Mouse (Mus musculus) kidney, adult 2 months (tissue): ENCODE data around the gene Slc35g3. TPM values are rescaled to one million over a fixed set of nuclear protein-coding genes. Genes with fewer than 3 reads are reported as not detected.
A peak's percentile ranks its signal among the peaks of the same experiment; 100 is the strongest.

Source experiments
- DNase-seq: peaks from one replicate; pipeline ENCODE4 v3.0.0; 2021
- H3K27ac ChIP-seq: fragments of 200-500 bp; 2 replicates; pipeline ENCODE4 v1.5.1; 2012; ENCODE audit warnings: low read depth, low read length, control low read depth, inconsistent platforms; ENCODE audit not compliant: insufficient read depth
- H3K27me3 ChIP-seq: fragments of 200-500 bp; replicated peaks from 2 replicates; pipeline ENCODE4 v1.6.1; 2012; ENCODE audit warnings: mild to moderate bottlenecking, moderate library complexity, low read length, inconsistent platforms; ENCODE audit not compliant: control insufficient read depth, insufficient read depth
- H3K36me3 ChIP-seq: fragments of 200-500 bp; 2 replicates; pipeline ENCODE4 v1.6.1; 2012; ENCODE audit warnings: mild to moderate bottlenecking, moderate library complexity, low read length, inconsistent platforms; ENCODE audit not compliant: control insufficient read depth, insufficient read depth
- H3K4me1 ChIP-seq: fragments of 200-500 bp; 2 replicates; pipeline ENCODE4 v1.6.1; 2011; ENCODE audit warnings: low read length; ENCODE audit not compliant: control insufficient read depth, insufficient read depth
- H3K4me3 ChIP-seq: fragments of 200-500 bp; 2 replicates; pipeline ENCODE4 v1.5.1; 2011; ENCODE audit warnings: mild to moderate bottlenecking, low read depth, low read length, control low read depth; ENCODE audit not compliant: insufficient read depth
- CTCF ChIP-seq: fragments of 200-500 bp; conservative IDR thresholded peaks from 2 replicates; pipeline ENCODE4 v1.5.1; 2011; ENCODE audit warnings: low read depth, mild to moderate bottlenecking, control low read depth, low read length, moderate library complexity, mixed read lengths; ENCODE audit not compliant: insufficient read depth, insufficient read length
- POLR2A ChIP-seq: fragments of 200-500 bp; IDR thresholded peaks from one replicate; pipeline ENCODE4 v1.6.1; 2011; ENCODE audit warnings: low read depth, low read length, control low read depth
- WGBS: fragments of 180-500 bp; shearing (Covaris S2); methylation state at CpG from one replicate; pipeline ENCODE4 v1.1.7; 2018; 5-methylcytosine and 5-hydroxymethylcytosine counted together
- polyA plus RNA-seq: library from polyadenylated mRNA; depleted of rRNA; stranded (reverse); fragments of >200 nt; gene quantifications from 2 replicates; pipeline ENCODE4 v1.2.3, GENCODE M21; 2012; rRNA removed

Gene Slc35g3
- 0.05 and 0.10 TPM in 2 replicates for polyA plus RNA-seq

GRCm38 (mm10) chr11:69761868-69762267, at the start of gene Slc35g3:
TSS of gene Slc35g3 (minus strand) at chr11:69761968.
- no peaks in the 10 kb centered on the region for H3K36me3 ChIP-seq
- no peak for TF ChIP-seq CTCF
- no peak for TF ChIP-seq POLR2A
- no peak within 1 kb of the TSS for H3K27ac ChIP-seq
- peaks cover 6% of the 10 kb centered on the region; the same call in 1 of the 2 replicates for H3K4me1 ChIP-seq
- 65% methylated on average over 1 of the region's 1 CpGs for WGBS
- H3K4me3 ChIP-seq: no peak within 1 kb of the TSS
- H3K27me3 ChIP-seq: no peaks in the 10 kb centered on the region
- no peak for DNase-seq

- no peaks in the 10 kb centered on the region for H3K4me1 ChIP-seq
- TF ChIP-seq CTCF (0 out of 2 replicates have a peak, but pooled peaks have one; percentile 10), POLR2A (no peak)
- H3K4me3 ChIP-seq: no peak overlapping the region
- no peaks in the 10 kb centered on the region for H3K27me3 ChIP-seq
- no peaks in the 10 kb centered on the region for H3K36me3 ChIP-seq
- no peak overlapping the region for H3K27ac ChIP-seq
- DNase-seq: no peak
These were observed 48.5 kb upstream of the Slc35g3 start for GRCm38 (mm10) chr11:69810280-69810679.

DNA sequence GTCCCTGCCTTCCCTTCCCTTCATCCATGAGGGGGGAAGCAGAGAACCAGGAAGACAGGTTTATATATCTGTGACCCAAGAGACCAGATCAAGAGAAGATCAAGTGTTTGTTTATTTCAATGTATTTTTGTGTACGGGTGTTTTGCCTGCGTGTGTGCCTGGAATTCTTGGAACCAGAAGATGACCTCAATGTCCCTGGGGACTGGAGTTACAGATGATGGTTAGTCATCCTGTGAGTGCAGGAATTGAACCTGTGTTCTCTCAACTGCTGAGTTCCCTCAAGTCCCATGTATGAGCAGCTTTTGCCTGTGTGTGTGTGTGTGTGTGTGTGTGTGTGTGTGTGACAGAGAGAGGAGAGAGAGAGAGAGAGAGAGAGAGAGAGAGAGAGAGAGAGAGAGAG, 45.9 kb upstream of the Slc35g3 start:
- DNase-seq: no peak
- Histone ChIP-seq H3K27ac (no peak overlapping the region), H3K4me3 (no peak overlapping the region), H3K36me3 (no peaks in the 10 kb centered on the region), H3K4me1 (peaks cover 16% of the 10 kb centered on the region; the same call in 1 of the 2 replicates), H3K27me3 (no peaks in the 10 kb centered on the region)
- WGBS: 76% methylated on average over 2 of the region's 2 CpGs
- no peak for TF ChIP-seq CTCF

DNA sequence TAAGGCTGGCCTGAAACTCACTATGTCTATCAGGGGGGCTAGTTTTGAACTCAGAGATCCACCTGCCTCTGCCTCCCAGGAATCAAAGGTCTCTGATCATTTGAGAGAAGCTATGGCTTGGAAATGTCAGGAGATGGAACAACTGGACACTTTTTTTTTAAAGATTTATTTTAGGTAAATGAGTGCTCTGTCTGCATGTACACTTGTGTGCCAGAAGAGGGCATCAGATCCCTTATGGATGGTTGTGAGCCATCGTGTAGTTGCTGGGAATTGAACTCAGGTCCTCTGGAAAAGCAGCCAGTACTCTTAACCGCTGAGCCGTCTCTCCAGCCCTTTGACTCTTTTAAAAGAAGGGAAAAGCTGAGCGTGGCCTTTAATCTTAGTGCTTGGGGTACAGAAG, 44.6 kb upstream of the Slc35g3 start:
- no peak for DNase-seq
- TF ChIP-seq POLR2A (no peak), CTCF (0 out of 2 replicates have a peak, but pooled peaks have one; percentile 6)
- Histone ChIP-seq H3K36me3 (no peaks in the 10 kb centered on the region), H3K4me3 (no peak overlapping the region), H3K4me1 (peaks cover 16% of the 10 kb centered on the region; the same call in 1 of the 2 replicates), H3K27ac (no peak overlapping the region), H3K27me3 (no peaks in the 10 kb centered on the region; the same call in 1 of the 2 replicates)
- 90% methylated on average over 4 of the region's 4 CpGs for WGBS

DNA sequence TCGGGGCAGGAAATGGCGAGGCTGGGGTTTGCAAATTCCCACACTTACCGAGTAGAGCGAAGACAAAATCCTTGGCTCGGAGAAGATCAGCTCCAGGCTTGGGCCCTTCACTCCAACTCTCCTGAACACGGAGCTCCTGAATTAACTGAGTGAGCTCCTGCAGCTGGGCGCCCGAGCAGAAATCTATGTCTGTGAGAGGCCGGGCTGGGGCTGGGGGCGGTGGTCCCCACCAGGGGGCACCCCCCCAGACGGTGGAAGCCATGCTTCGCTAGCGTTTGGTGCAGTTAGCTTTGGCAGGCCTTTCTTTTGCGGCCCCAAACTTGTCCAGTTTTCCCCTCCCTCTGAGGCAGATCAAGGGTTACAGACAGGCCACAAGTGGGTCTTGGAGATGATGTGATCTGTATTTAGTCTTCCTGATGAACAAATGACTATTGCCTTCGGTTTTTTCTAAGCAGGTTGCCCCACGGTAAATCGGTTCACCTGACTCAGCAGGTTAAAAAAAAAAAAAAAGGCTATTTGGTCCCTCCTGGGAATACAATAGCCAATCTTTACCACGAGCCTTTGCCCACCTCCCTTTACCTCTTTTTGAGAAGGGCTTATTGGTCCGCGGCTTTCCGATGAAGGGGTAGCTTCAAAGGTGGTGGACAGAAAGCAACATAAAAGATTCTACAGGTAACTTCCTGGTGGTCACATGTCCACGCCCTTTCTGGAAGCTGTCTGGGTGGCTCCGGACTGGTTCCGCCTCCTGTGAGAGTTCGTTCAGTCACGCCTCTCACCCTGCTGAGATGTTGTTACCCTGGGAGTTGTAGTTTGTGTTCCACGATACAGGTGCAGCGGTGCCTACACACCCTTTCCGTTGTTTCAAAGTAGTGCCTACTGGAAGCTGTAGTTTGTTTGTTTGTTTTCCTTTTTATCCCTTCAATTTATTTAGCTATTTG, 43.5 kb upstream of the Slc35g3 start, which contains the start of gene Tmem102:
TSS of gene Tmem102 (minus strand) at position 653 of the 938 bp plus-strand sequence.
- H3K36me3 ChIP-seq: no peaks in the 10 kb centered on the region
- 12% methylated on average over 29 of the region's 29 CpGs for WGBS
- no peaks in the 10 kb centered on the region; the same call in 1 of the 2 replicates for H3K27me3 ChIP-seq
- H3K27ac ChIP-seq: 0 out of 2 replicates have a peak within 1 kb of the TSS, but pooled peaks have one; percentile 18
- no peak for TF ChIP-seq POLR2A
- no peak for TF ChIP-seq CTCF
- H3K4me1 ChIP-seq: peaks cover 20% of the 10 kb centered on the region
- peak; percentile 93 for DNase-seq
- peak within 1 kb of the TSS; percentile 45 for H3K4me3 ChIP-seq

DNA sequence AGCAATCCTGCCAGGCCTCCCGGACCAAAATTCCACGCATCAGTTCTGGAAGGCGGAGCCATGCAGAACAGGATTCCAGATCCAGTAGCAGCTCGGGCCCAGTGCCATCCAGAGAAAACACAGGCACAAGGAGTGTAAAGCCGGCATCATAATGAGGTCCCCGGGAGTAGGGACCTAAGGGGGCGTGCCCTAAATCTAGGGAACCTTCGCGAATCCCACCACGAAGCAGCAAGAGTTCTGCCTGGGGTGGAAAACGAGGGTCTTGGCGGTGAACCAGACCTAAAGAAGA, 42.8 kb upstream of the Slc35g3 start:
- H3K36me3 ChIP-seq: no peaks in the 10 kb centered on the region
- H3K27ac ChIP-seq: 0 out of 2 replicates have a peak overlapping the region, but pooled peaks have one; percentile 17
- peak overlapping the region; percentile 45 for H3K4me3 ChIP-seq
- H3K4me1 ChIP-seq: peaks cover 20% of the 10 kb centered on the region
- DNase-seq: peak; percentile 67
- TF ChIP-seq POLR2A (no peak), CTCF (no peak)
- 11% methylated on average over 12 of the region's 12 CpGs for WGBS
- H3K27me3 ChIP-seq: no peaks in the 10 kb centered on the region; the same call in 1 of the 2 replicates
